Mouse (Mus musculus): ENCODE results near the gene Actg2. TPM values are rescaled to one million over a fixed set of nuclear protein-coding genes. Genes with fewer than 3 reads are reported as not detected.
"Not testable (repeated sequence)": the region's sequence is repeated elsewhere in the genome, so short reads cannot be mapped to it uniquely, and the experiment has no call there.

Gene Actg2
- polyA plus RNA-seq (2016; fragmentation: Nextera tagmentation; extraction: Ambion mirVana): 1.2 and 1.4 TPM in 2 replicates

- no peaks in the 10 kb centered on the region for H3K27me3 ChIP-seq
- H3K4me3 ChIP-seq (replicated peaks): no peak within 1 kb of the TSS
- no peak within 1 kb of the TSS for H3K9ac ChIP-seq (replicated peaks)
- H3K27ac ChIP-seq: 0 out of 2 replicates have a peak within 1 kb of the TSS, but pooled peaks have one; percentile 41
- 68% methylated on average over 12 of the region's 12 CpGs for WGBS
- peaks cover 6% of the 10 kb centered on the region; the same call in 1 of the 2 replicates for H3K4me1 ChIP-seq (replicated peaks)
- no peak within 1 kb of the TSS for H3K4me2 ChIP-seq
- ATAC-seq (ENCODE audit: insufficient number of reproducible peaks, insufficient read depth, low FRiP score, low TSS enrichment, low read depth): no peak
- no peaks in the 10 kb centered on the region for H3K36me3 ChIP-seq
- H3K9me3 ChIP-seq: no peaks in the 10 kb centered on the region
These were observed at the start of gene Actg2 for GRCm38 (mm10) chr6:83536028-83536794. Gene Actg2 (minus strand): TSS chr6:83536265.

DNA sequence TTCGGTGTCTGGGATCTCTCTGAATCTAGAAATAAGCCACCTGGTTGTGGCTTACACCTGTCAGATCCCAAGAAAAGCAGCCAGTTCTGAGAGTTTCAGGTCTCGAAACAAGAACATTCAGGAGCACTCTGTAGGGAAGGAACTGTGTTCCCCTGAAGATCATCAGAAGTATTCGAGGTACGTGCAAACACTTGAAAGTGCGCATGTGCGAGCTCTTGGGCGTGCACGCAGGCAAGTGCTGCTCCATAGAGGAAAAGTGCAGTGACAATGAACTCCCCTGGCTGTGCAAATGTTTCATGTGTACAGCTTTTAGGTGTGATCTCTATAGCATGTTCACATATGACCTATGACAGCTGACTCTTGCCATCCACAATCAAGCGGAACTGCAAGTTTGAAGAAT lies 49.3 kb upstream of the Actg2 start:
- not testable (repeated sequence) for H3K4me1 ChIP-seq (replicated peaks); H3K36me3 ChIP-seq; H3K4me2 ChIP-seq; H3K9me3 ChIP-seq; H3K9ac ChIP-seq (replicated peaks); ATAC-seq (ENCODE audit: insufficient number of reproducible peaks, insufficient read depth, low FRiP score, low TSS enrichment, low read depth); H3K27ac ChIP-seq; H3K4me3 ChIP-seq (replicated peaks)
- H3K27me3 ChIP-seq: peaks cover 19% of the 10 kb centered on the region; the same call in 1 of the 2 replicates
- 87% methylated on average over 9 of the region's 9 CpGs for WGBS

DNA sequence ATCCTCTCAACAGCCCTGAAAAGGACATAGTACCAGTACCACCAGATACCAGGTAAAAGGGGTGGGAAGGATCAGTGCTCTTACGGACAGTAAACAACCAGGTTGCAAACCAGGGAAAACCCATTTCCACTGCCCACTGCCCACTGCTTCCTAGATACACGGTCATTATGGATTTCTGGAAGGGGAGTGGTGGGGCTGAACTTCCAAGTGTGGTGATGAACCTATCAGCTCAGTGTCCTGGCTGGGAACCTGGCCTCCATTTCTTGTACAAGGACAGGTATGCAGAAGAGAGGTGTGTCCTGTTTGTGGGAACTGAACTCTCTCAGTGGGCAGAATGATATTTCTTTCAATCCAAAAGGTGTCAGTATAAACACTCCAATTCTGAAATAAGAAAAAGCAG lies 47.5 kb upstream of the Actg2 start:
- H3K4me2 ChIP-seq: no peak overlapping the region
- no peak overlapping the region for H3K4me3 ChIP-seq (replicated peaks)
- H3K27me3 ChIP-seq: peaks cover 21% of the 10 kb centered on the region; the same call in 1 of the 2 replicates
- H3K4me1 ChIP-seq (replicated peaks): no peaks in the 10 kb centered on the region
- no peak for ATAC-seq (ENCODE audit: insufficient number of reproducible peaks, insufficient read depth, low FRiP score, low TSS enrichment, low read depth)
- H3K9ac ChIP-seq (replicated peaks): no peak overlapping the region
- H3K9me3 ChIP-seq: no peaks in the 10 kb centered on the region
- 62% methylated on average over 2 of the region's 2 CpGs for WGBS
- no peak overlapping the region for H3K27ac ChIP-seq
- H3K36me3 ChIP-seq: no peaks in the 10 kb centered on the region

- no peaks in the 10 kb centered on the region for H3K36me3 ChIP-seq
- H3K9me3 ChIP-seq: no peaks in the 10 kb centered on the region
- no peak overlapping the region for H3K27ac ChIP-seq
- no peak overlapping the region for H3K4me3 ChIP-seq (replicated peaks)
- no peak for ATAC-seq (ENCODE audit: insufficient number of reproducible peaks, insufficient read depth, low FRiP score, low TSS enrichment, low read depth)
- peaks cover 21% of the 10 kb centered on the region; the same call in 1 of the 2 replicates for H3K27me3 ChIP-seq
- H3K4me2 ChIP-seq: no peak overlapping the region
- 2% methylated on average over 6 of the region's 6 CpGs for WGBS
- H3K9ac ChIP-seq (replicated peaks): no peak overlapping the region
- no peaks in the 10 kb centered on the region for H3K4me1 ChIP-seq (replicated peaks)
These were observed 46.8 kb upstream of the Actg2 start for GRCm38 (mm10) chr6:83582938-83583270.

- Histone ChIP-seq H3K27ac (no peak overlapping the region), H3K27me3 (peaks cover 21% of the 10 kb centered on the region; the same call in 1 of the 2 replicates), H3K36me3 (no peaks in the 10 kb centered on the region), H3K4me3 (replicated peaks) (no peak overlapping the region), H3K4me1 (replicated peaks) (no peaks in the 10 kb centered on the region), H3K4me2 (no peak overlapping the region), H3K9ac (replicated peaks) (no peak overlapping the region), H3K9me3 (no peaks in the 10 kb centered on the region)
- 48% methylated on average over 20 of the region's 20 CpGs for WGBS
- ATAC-seq (ENCODE audit: insufficient number of reproducible peaks, insufficient read depth, low FRiP score, low TSS enrichment, low read depth): no peak
These were observed 46.3 kb upstream of the Actg2 start for GRCm38 (mm10) chr6:83582135-83582937.

DNA sequence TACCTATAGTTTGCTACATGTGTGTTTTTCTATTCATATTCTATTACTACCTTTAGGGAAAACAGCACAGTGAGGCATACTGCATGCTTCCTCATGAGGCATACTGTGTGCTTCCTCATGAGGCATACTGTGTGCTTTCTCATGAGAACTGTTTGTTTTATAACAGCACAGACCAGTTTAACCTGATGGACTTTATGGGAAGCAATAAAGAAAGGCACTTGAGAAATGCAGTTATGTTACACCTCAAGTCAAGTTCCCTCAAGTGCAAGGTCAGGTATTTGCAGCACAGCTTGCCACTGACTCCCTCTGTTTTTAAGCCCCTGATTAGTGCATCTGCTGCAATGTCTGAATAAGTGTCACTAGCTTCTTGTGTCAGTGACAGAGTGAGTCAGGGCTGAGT lies 41.5 kb upstream of the Actg2 start:
- H3K27ac ChIP-seq: no peak overlapping the region
- no peaks in the 10 kb centered on the region for H3K36me3 ChIP-seq
- peaks cover 14% of the 10 kb centered on the region for H3K27me3 ChIP-seq
- no peak for ATAC-seq (ENCODE audit: insufficient number of reproducible peaks, insufficient read depth, low FRiP score, low TSS enrichment, low read depth)
- no peaks in the 10 kb centered on the region for H3K9me3 ChIP-seq
- H3K9ac ChIP-seq (replicated peaks): no peak overlapping the region
- no peak overlapping the region for H3K4me2 ChIP-seq
- no peak overlapping the region for H3K4me3 ChIP-seq (replicated peaks)
- H3K4me1 ChIP-seq (replicated peaks): peaks cover 5% of the 10 kb centered on the region; the same call in 1 of the 2 replicates

DNA sequence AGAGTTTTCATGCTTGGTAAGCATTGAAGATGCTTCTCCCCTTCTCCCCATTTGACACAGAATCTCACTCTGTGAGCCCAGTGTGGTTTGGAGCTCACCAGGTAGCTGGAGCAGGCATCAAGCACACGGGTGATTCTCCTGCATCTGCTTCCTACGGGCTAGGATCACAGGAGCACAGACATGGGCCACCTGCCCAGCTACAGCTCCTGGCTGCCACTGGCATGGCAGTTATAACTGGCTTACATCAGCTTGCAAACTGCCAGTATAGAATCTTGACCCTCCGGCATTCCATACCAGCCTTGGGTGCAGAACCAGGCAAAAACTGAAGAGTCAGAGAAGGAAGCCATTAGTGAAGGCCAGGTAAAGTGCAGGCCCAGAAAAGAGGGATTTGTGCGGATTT lies 39.5 kb upstream of the Actg2 start:
- no peak overlapping the region for H3K4me3 ChIP-seq (replicated peaks)
- no peaks in the 10 kb centered on the region for H3K36me3 ChIP-seq
- H3K4me2 ChIP-seq: no peak overlapping the region
- peaks cover 13% of the 10 kb centered on the region for H3K4me1 ChIP-seq (replicated peaks)
- no peaks in the 10 kb centered on the region for H3K9me3 ChIP-seq
- H3K27ac ChIP-seq: no peak overlapping the region
- H3K9ac ChIP-seq (replicated peaks): no peak overlapping the region
- WGBS: 82% methylated on average over 4 of the region's 4 CpGs
- peaks cover 3% of the 10 kb centered on the region for H3K27me3 ChIP-seq
- no peak for ATAC-seq (ENCODE audit: insufficient number of reproducible peaks, insufficient read depth, low FRiP score, low TSS enrichment, low read depth)

DNA sequence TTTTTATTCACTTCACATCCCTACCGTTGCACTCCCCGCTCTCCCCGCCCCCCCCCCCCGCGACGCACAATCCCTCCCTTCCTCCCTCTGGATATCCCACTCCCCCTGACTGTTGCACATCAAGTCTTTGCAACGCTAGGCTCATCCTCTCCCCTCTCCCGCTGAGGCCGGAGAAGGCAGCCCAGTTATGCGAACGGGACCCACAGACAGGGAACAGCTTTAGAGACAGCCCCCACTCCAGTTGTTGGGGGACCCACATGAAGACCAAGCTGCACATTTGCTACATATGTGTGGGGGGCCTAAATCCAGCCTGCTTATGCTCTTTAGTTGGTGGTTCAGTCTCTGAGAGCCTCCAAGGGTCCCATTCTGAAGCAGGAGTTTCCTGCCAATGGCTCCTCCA lies 36.6 kb upstream of the Actg2 start, which contains the start of gene Stambp:
TSS of gene Stambp (minus strand) at position 59 of the 400 bp plus-strand sequence.
- Histone ChIP-seq H3K36me3 (peaks cover 17% of the 10 kb centered on the region), H3K4me1 (replicated peaks) (peaks cover 13% of the 10 kb centered on the region), H3K27me3 (no peaks in the 10 kb centered on the region; the same call in 1 of the 2 replicates), H3K4me3 (replicated peaks) (peak within 1 kb of the TSS; percentile 75), H3K9ac (replicated peaks) (peak within 1 kb of the TSS; percentile 77), H3K9me3 (no peaks in the 10 kb centered on the region), H3K27ac (peak within 1 kb of the TSS; percentile 35), H3K4me2 (peak within 1 kb of the TSS; percentile 91)
- ATAC-seq (ENCODE audit: insufficient number of reproducible peaks, insufficient read depth, low FRiP score, low TSS enrichment, low read depth): peak; percentile 64
- 1% methylated on average over 6 of the region's 11 CpGs for WGBS

DNA sequence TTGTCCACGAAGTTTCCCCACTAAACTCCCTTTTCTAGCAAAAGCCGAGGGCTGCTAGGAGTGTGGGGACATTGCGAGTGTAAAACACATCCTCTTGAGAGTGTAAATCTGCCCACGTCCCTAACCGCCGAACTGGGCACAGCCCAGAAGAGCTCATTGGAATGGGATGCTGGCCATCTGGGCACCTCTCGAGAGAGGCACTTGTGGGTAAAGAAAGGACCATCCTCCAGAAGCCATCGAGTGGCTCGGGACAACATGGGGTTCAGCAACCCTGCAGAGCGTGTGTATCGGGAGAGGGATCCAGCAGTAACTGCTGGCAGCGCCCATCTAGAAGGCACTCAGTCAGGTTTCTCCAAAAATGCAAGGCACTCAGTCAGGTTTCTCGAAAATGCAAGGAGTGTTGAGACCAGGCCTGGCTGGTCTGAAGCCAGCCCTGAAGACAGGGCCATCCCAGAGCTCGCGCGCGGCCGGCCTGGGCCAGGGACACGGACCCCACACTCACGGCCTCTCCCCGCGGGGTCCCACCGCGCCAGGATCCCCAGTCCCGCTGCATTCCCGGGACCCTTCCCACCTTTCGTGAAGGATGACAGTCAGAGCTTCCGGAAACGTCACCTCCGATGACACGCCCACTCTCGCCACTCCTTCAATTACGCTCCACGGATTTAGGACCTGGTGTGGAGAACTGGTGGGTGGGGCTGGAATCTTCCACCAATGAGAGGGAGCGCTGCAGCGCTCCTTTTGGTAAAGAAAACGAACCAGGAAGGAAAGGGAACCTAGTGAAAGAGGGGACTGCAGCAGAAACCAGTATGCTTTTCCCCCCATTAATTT lies 36.0 kb upstream of the Actg2 start:
- 5% methylated on average over 37 of the region's 37 CpGs for WGBS
- peak; percentile 87 for ATAC-seq (ENCODE audit: insufficient number of reproducible peaks, insufficient read depth, low FRiP score, low TSS enrichment, low read depth)
- peaks cover 21% of the 10 kb centered on the region for H3K36me3 ChIP-seq
- H3K4me3 ChIP-seq (replicated peaks): peak overlapping the region; percentile 75
- peak overlapping the region; percentile 91 for H3K4me2 ChIP-seq
- H3K4me1 ChIP-seq (replicated peaks): peaks cover 13% of the 10 kb centered on the region
- H3K27ac ChIP-seq: peak overlapping the region; percentile 35; the same call in 1 of the 2 replicates
- no peaks in the 10 kb centered on the region for H3K9me3 ChIP-seq
- H3K27me3 ChIP-seq: no peaks in the 10 kb centered on the region; the same call in 1 of the 2 replicates
- peak overlapping the region; percentile 77 for H3K9ac ChIP-seq (replicated peaks)

DNA sequence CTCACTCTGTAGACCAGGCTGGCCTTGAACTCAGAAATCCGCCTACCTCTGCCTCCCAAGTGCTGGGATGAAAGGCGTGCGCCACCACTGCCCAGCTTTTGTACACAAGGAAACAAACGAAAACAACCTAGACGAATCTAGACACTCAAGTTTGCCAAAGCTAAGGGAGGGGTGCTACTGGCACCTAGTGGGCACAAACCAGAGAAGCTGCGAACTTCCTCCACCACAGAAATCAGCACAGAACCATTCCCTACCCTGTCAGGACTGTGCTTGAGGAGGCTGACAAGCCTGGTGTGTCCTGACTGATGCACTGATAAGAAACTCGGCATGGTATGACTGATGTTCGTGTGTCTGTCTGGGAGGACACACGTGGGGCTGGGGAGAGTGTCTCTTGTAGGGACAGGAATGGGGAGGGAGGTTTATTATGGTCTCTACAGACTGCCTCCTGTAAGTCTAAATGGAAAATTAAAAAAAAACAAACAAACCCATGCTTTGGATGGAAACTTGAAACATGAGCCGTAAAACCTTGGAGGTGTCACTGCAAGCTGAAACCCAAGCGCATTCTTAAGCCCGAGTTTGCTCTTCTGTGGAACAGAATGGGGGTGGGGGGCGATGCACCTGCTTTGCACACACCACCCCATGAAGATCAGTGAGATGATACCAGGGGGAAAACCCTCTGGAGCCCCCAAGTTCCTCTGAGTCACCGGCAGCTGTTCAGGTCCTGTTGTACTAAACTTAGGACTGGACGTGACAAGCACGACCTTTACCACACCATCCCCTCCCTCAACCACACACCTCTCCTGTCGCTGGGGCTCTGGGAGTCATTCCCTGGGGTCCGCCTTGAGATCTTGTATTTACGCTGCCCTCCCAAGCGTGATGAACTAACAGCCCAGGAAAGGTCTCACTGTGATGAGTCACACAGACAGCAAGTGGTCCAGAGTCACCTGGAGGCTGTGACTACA lies 33.1 kb upstream of the Actg2 start:
- H3K27ac ChIP-seq: no peak overlapping the region
- H3K36me3 ChIP-seq: peaks cover 30% of the 10 kb centered on the region
- no peak overlapping the region for H3K4me2 ChIP-seq
- no peaks in the 10 kb centered on the region for H3K27me3 ChIP-seq
- H3K9ac ChIP-seq (replicated peaks): no peak overlapping the region
- 73% methylated on average over 20 of the region's 20 CpGs for WGBS
- peaks cover 13% of the 10 kb centered on the region for H3K4me1 ChIP-seq (replicated peaks)
- no peak overlapping the region for H3K4me3 ChIP-seq (replicated peaks)
- H3K9me3 ChIP-seq: no peaks in the 10 kb centered on the region
- ATAC-seq (ENCODE audit: insufficient number of reproducible peaks, insufficient read depth, low FRiP score, low TSS enrichment, low read depth): no peak
